Mouse (Mus musculus): ENCODE measurements around the gene Mrpl37.

The Mrpl37 gene

DNA sequence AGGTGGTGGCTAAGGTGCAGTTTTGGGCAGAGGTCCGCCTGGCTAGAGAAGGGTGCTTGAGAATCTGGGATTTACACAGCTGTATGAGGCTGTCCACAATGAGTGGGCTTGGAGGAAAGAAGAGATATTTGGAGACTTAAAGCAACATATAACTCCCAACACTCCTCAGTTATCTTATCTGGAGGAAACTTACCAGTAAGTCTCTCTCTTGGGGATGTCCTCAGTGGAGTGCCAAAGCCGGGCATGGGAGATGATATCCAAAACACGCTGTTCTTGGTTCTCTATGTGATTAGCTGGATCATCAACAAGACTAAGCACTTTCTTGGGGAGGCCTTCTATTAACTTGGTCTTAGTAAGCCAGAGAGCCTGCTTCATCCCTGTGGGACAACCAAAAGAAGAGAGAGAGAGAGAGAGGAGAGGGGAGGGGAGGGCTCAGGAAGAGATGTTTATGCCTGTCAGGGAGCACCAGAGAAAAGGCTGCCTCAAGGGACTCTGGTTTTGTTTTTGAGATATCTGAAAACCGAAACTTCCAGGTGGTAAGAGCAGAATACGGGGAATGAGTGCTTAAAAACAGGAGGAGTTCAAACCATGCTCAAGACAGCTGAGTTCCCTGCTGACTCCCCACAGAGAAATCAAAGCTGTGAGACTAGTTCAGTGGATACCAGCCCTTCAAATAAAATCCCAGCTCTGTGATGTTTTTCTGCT, 2.1 kb downstream of the Mrpl37 start:
- DNase-seq = no peak

DNA sequence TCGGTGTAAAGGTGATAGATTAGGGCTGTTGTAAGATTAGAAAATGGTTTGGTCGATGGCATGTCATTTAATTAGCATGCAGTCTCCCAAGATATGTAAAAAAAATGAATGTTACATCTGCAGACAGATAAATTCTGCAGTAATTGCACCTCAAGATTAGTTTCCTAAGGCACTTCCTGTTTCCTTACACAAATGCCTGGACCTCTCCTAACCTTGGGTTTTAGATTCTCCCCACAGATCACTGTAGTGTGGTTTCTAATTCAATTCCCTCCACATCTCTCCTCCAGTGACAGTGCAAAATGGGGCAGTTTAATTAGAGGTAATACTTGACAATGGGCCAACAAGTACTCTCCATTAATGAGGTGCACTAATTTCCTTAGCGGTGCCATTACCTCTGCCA, 3.5 kb downstream of the Mrpl37 start:
- DNase-seq = no peak

- DNase-seq = no peak
These were observed 5.1 kb downstream of the Mrpl37 start for GRCm38 (mm10) chr4:107061560-107061959.

- DNase-seq = no peak
These were observed 7.9 kb downstream of the Mrpl37 start for GRCm38 (mm10) chr4:107058781-107059180.

DNA sequence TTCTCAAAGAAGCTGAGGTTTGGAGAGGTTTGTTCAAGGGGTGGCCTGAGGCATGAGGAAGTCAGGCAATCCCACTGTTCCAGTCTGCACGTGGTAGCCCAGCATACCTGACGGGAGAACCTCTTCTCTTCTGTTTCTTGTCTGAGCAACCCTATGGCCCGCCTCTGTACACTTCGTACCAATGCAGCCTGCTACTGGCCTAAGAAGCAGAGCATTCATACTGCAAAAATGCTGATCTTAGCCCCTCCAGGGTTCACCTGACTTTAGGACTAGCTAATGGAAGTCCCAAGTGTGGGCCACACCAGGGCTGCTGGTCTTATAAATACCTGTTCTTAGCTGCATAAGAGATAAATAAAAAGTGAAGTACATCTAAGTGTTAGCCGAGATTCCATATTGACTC, 8.3 kb downstream of the Mrpl37 start:
- no peak for DNase-seq

DNA sequence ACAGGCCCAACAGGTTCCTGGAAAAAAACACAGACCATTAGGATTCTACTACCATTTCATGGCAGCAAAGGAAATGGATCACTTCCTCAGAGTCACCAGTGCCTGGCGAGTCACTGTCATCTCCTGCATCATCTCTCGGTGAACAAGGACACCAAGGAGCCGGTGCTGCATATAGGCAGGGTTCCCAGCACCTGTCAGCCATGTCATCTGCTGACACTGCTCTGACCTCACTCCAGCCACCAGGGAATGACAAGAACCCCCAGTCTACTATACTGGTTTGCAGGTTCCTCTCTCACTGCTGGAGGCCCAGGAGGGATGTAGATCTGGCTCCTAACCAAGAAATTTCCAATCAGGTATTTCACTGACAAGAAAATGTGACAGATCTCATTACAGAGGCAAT, 10.6 kb downstream of the Mrpl37 start:
- no peak for DNase-seq

- DNase-seq = no peak
These were observed 13.6 kb downstream of the Mrpl37 start for GRCm38 (mm10) chr4:107052962-107053553.

DNA sequence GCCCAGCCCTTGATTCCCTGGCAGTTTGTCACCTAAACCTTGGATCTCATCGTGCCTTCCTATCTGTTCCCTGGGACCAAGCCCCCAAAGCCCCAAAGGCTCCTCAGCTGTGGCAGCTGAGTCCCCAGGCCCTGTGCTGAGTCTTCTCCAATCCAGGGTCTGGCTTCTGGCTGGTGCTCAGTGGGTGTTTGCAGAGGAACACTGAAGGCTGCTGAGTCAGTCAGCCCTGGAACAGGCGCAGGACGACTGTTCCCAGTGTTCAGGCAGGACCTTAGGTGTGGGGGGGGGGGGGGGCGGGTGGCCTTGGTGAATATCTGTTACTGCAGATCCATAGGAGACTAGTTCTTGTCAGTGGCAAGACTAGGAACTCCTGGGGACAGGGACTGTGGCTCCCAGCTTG, 14.8 kb downstream of the Mrpl37 start:
- DNase-seq = no peak

GRCm38 (mm10) chr4:107048568-107049162, 18.0 kb downstream of the Mrpl37 start:
- no peak for DNase-seq

GRCm38 (mm10) chr4:107047806-107048205, 18.9 kb downstream of the Mrpl37 start:
- DNase-seq = no peak

DNA sequence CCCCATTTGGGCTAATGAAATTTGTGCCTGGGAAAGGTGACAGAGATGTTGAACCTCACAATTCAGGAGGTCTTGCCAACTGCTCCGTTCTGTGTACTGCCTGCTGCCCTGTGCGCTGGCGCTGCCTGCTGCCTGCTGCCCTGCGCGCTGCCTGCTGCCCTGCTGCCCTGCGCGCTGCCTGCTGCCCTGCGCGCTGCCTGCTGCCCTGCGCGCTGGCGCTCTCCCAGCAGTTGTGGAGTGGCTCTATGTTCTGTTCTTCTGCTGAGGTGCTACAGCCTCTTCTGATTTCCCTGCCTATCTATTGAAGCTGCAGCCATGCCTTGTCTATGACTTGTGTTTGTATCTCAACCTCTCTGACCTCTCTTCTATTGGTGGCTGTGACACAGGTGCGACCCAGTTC, 21.5 kb downstream of the Mrpl37 start:
- DNase-seq = no peak

DNA sequence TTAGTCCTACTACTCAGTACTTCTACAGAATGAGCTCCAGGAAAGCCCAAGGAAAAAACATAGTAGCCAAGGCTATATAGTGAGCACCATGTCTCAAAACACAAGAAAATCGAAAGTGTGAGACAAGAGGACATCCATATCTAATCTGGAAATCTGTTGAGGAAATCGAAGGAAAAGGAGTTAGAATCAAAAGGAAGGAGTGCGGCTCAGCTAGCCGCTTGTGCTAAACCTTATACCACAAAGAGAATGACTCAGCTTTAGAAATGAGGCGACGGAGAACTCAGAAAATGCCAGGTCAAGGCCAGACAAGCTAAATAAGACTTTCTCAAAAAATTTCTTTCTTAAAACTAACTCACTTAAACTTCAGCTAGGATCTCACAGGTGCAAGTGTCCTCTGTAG, 24.4 kb downstream of the Mrpl37 start:
- DNase-seq = no peak

GRCm38 (mm10) chr4:107039270-107039669, 27.4 kb downstream of the Mrpl37 start:
- no peak for DNase-seq

- DNase-seq = no peak
These were observed 28.4 kb downstream of the Mrpl37 start for GRCm38 (mm10) chr4:107038303-107038702.

DNA sequence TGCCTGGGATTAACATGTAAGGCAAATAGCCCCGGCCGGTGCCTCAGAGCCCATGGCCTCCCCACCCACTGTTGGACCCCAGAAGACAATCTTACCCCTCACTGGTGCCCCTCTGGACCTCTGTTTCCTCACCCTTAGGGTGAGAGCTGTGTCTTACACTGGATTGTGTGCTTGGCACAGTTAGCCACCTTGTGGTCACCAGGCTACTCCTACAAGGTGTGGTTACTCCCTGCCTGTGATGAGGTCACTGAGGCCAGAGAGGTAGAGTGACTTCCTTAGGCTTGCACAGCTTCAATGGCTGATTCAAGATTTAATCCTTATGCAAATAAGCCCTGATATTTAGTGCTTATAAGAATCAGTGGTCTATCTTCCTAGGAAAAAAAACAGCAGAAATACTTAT, 29.7 kb downstream of the Mrpl37 start:
- no peak for DNase-seq

DNA sequence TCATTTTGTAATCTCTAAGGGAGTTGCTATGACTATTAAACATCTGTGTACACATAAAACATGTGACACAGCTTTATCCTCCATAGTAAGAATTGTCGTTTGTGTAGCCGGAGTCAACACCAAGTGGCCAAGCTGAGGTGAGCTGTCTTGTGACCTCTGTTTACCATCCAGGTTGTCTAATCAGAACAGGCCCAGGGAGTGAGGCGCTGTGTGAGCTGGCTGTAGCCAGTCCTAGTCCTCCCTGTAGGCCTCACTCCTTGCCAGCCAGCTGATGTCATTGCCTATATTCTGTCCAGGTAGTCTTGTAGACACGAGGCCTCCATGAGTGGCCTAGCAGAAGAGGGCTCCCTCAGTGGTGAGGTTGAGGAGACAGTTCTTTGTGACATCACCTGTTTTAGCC, 31.0 kb downstream of the Mrpl37 start:
- DNase-seq = no peak

- no peak for DNase-seq
These were observed 40.2 kb downstream of the Mrpl37 start for GRCm38 (mm10) chr4:107026451-107026850.

DNA sequence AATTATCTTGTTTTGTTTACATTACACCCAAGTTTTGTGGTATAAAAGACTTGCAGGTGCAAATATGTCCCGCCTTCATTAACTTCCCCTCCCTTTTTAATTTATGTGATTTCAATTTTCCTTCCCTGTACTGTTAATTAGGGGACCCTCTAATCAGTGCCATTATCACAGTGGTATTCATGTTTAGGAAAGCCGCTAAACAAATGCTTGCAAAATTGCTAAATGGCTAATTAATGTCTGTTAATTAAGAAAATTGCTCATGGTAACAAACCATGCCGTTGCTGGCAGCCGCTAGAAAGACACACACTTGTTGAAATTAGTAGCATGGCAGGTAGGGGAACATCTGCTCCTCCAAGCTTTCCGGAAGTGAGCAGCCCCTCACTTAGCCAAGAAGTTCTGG, 41.3 kb downstream of the Mrpl37 start:
- DNase-seq = no peak

DNA sequence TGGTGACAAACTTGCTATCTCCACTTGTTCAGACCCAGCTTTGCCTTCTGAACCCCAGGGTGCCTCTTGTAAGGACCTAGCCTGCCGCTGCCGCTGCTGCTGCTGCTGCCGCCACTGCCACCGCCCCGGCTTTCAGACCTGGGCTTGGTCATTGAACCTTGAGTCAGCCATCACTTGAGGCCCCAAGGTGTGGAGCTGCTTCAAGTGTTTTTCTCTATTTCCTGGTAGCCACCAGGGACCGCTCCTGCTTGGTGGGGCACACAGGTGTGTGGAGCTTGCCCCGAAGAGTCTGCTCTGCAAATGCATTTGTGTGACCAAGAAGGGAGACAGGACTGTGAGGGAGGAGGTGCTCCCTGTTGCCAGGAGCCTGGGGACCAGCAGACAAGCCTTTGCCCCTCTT, 41.8 kb downstream of the Mrpl37 start:
- no peak for DNase-seq

DNA sequence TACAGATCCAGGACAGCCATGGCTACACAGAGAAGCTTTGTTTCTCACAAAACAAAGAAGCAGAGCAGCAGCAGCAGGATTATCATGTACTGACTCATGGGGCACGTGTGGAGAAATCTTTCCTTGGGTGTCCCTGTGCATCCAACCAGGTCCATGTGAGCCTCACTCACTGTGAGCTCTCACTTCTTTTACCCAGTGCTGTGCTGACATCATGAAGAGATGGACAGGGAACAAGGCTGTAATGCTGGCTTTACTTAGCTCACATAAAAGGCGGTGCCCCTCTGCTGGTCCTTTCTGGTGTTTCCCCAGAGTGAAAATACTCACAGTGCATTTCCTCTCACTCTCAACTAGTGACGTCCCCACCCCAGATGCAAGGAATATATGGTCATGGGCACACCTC, 45.2 kb downstream of the Mrpl37 start:
- DNase-seq = no peak

DNA sequence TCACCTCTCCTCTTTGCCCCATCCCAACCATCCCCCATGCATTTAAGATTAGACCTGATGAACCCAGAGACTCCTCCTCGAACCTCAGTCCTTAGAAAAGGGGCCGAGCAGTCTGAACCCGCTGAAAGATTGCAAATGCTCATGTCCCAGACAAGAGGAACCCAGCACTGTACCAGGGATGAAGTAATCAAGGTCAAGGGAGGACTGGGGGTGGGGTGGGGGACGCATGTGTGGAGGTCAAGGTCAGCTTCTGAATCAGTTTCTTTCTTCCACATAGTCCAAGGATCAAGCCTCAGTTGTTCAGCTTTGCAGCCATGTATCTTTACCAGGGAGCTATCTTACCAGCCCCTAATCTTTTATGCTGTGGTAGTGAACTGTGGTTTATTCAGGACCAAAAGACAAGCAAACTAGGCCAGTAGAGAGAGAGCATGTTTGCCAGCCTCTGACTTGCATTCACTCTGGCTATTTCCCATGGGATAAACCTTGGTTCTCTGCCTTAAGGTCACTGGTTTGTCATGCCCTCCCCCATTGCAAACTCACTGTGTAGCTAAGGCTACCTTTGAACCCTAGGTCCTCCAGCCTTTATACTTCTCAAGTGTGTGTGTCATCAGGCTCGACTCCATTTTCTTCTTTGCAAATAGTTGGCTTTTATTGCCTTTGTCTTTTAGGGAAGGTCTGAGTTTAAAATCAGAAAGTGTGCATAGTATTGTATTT, 46.2 kb downstream of the Mrpl37 start:
- DNase-seq = no peak

- DNase-seq = no peak
These were observed 47.6 kb downstream of the Mrpl37 start for GRCm38 (mm10) chr4:107019027-107019426.

- DNase-seq = no peak
These were observed 48.1 kb downstream of the Mrpl37 start for GRCm38 (mm10) chr4:107018521-107018920.

- no peak for DNase-seq
These were observed 49.4 kb downstream of the Mrpl37 start for GRCm38 (mm10) chr4:107017257-107017656.

All from thymus, postnatal 36 days (tissue).